Mouse (Mus musculus) gastrocnemius, adult 2 months (tissue): Measurements from ENCODE around the gene Tmem174. TPM values are rescaled to one million over a fixed set of nuclear protein-coding genes. Genes with fewer than 3 reads are reported as not detected.

Experiments used
- DNase-seq: peaks from one replicate; pipeline ENCODE4 v3.0.0; 2022
- H3K27ac ChIP-seq: fragments of 200-600 bp; 2 replicates; pipeline ENCODE4 v1.8.1; 2022; ENCODE audit warnings: mild to moderate bottlenecking
- H3K4me3 ChIP-seq: fragments of 200-600 bp; 2 replicates; pipeline ENCODE4 v1.8.1; 2022; ENCODE audit warnings: mild to moderate bottlenecking, moderate library complexity
- CTCF ChIP-seq: fragments of 200-600 bp; IDR thresholded peaks from 2 replicates; pipeline ENCODE4 v1.8.1; 2022; ENCODE audit warnings: antibody characterized with exemption, mild to moderate bottlenecking, moderate library complexity
- intact Hi-C: fragments of 180-260 bp; cut with DNase I; formaldehyde crosslinking; loops from one replicate; pipeline ENCODE4 v1.15.1; 2025
- total RNA-seq, 2 experiments: library from RNA; stranded (reverse); gene quantifications; 2 replicates each; pipeline ENCODE4 v1.2.3; 2021

The Tmem174 gene
- total RNA-seq, 2 experiments from 2014 or later, result not detected

GRCm38 (mm10) chr13:98588480-98588879 is 48.7 kb downstream of the Tmem174 start:
- no peak for DNase-seq
- no peak overlapping the region for H3K27ac ChIP-seq
- no peak for TF ChIP-seq CTCF
- intact Hi-C loops, result no loop called here
- peak overlapping the region; percentile 73 for H3K4me3 ChIP-seq

GRCm38 (mm10) chr13:98587639-98588038 is 49.6 kb downstream of the Tmem174 start:
- intact Hi-C loops, result no loop called here
- H3K4me3 ChIP-seq, result no peak overlapping the region
- no peak for DNase-seq
- no peak overlapping the region for H3K27ac ChIP-seq
- no peak for TF ChIP-seq CTCF

DNA sequence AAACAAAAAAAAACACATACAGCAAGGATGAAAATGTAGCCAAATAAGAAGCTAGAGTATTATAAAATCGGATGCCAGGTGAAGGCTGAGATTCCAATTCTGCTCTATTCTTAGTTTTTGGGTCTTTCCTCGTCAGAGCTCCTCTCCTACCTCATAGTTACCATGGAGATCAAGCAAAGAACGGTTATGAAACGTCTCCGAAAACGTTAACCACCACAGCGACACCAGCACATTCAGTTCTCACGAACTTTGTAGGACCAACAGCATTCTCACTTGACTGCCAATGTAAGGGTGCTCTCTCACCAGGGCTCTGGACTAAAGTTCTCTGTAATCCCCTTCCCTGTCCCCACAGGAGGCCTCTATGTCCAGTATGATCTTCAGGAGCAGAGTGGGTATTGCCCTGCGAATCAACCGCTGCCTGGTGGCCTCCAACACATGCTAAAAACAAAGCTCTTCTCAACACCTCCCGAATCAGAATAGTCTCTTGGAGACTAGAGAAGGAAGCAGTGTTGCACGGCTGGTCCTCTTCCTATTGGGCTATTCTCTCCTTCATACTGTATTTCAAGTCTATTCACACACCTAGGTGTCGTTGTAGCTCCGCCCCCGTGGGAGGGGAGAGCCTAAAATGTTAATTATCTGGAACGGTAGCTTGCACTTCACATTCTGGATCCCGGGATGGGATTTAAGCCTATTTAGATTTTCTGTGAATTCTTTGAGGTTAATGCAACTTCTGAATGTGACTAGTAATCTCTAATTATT is 50.2 kb downstream of the Tmem174 start:
- no peak for DNase-seq
- intact Hi-C loops, result no loop called here
- no peak overlapping the region for H3K4me3 ChIP-seq
- H3K27ac ChIP-seq, result no peak overlapping the region
- no peak for TF ChIP-seq CTCF

Other genes with a start within 250 kb of the Tmem174 start
- not detected for gene Gm10320, start 145.4 kb downstream of the Tmem174 start, total RNA-seq
- 1 to 10 TPM in 1 of 2 experiments, under 1 TPM in 1; 0.64 to 3.1 TPM for gene Tmem171, start 57.4 kb upstream of the Tmem174 start, total RNA-seq
- 10 to 100 TPM; 21.2 to 26.9 TPM for gene Fcho2, start 178.0 kb upstream of the Tmem174 start, total RNA-seq